Mouse (Mus musculus) heart, embryonic 13.5 days (tissue): Measurements from ENCODE around the gene Cdh23. TPM values are rescaled to one million over a fixed set of nuclear protein-coding genes. Genes with fewer than 3 reads are reported as not detected.
A peak's percentile ranks its signal among the peaks of the same experiment; 100 is the strongest.

ENCODE experiments used
- ATAC-seq: fragments of 200-750 bp; cut with Nextera tagmentation; 2 replicates; pipeline ENCODE4 v1.8.0; 2017; ENCODE audit warnings: moderate TSS enrichment; ENCODE audit not compliant: insufficient number of reproducible peaks, low FRiP score, low TSS enrichment; ENCODE audit errors: extremely low read depth
- H3K27ac ChIP-seq: fragments of 300-500 bp; sonication (generic); replicated peaks from 2 replicates; pipeline ENCODE4 v1.5.1; 2015; ENCODE audit warnings: moderate library complexity, mild to moderate bottlenecking, inconsistent platforms
- H3K27me3 ChIP-seq: fragments of 300-500 bp; sonication (generic); replicated peaks from 2 replicates; pipeline ENCODE4 v1.6.1; 2015; ENCODE audit warnings: mild to moderate bottlenecking, inconsistent platforms
- H3K36me3 ChIP-seq: fragments of 300-500 bp; sonication (generic); 2 replicates; pipeline ENCODE4 v1.6.1; 2015; ENCODE audit warnings: mild to moderate bottlenecking, inconsistent platforms
- H3K4me1 ChIP-seq: fragments of 300-500 bp; sonication (generic); 2 replicates; pipeline ENCODE4 v1.6.1; 2015; ENCODE audit warnings: inconsistent platforms
- H3K4me2 ChIP-seq: fragments of 300-500 bp; sonication (generic); 2 replicates; pipeline ENCODE4 v1.6.1; 2015; ENCODE audit warnings: inconsistent platforms, mild to moderate bottlenecking, moderate library complexity
- H3K4me3 ChIP-seq: fragments of 300-500 bp; sonication (generic); 2 replicates; pipeline ENCODE4 v1.5.1; 2015; ENCODE audit warnings: moderate library complexity, mild to moderate bottlenecking, inconsistent platforms
- H3K9ac ChIP-seq: fragments of 300-500 bp; sonication (generic); 2 replicates; pipeline ENCODE4 v1.6.1; 2015; ENCODE audit warnings: inconsistent platforms, mild to moderate bottlenecking, moderate library complexity
- H3K9me3 ChIP-seq: fragments of 300-500 bp; sonication (generic); 2 replicates; pipeline ENCODE4 v1.6.1; 2016; ENCODE audit warnings: inconsistent platforms
- WGBS: fragments of 180-500 bp; shearing (Covaris S2); methylation state at CpG from one replicate; pipeline ENCODE4 v1.1.7; 2015; ENCODE audit warnings: mixed read lengths; 5-methylcytosine and 5-hydroxymethylcytosine counted together
- polyA plus RNA-seq: library from polyadenylated mRNA; unstranded; fragments of >200 nt; fragmentation: Nextera tagmentation; extraction: Ambion mirVana; gene quantifications from 2 replicates; pipeline ENCODE4 v1.2.1, GENCODE M21; 2015

Gene Cdh23
- polyA plus RNA-seq, 1 experiment from 2014 or later: 0.27 TPM

- H3K9me3 ChIP-seq: no peaks in the 10 kb centered on the region
- no peak for ATAC-seq
- H3K4me1 ChIP-seq: peaks cover 26% of the 10 kb centered on the region
- no peak overlapping the region for H3K4me2 ChIP-seq
- no peak overlapping the region for H3K4me3 ChIP-seq
- WGBS: 77% methylated on average over 3 of the region's 3 CpGs
- no peaks in the 10 kb centered on the region for H3K36me3 ChIP-seq
- no peak overlapping the region for H3K9ac ChIP-seq
- H3K27ac ChIP-seq: no peak overlapping the region
- no peaks in the 10 kb centered on the region; the same call in 1 of the 2 replicates for H3K27me3 ChIP-seq
These were observed 121.4 kb downstream of the Cdh23 start for GRCm38 (mm10) chr10:60574851-60575250.

GRCm38 (mm10) chr10:60571491-60571890 lies 124.8 kb downstream of the Cdh23 start:
- H3K27ac ChIP-seq: no peak overlapping the region
- H3K4me2 ChIP-seq: no peak overlapping the region
- no peak; the same call in 1 of the 2 replicates for ATAC-seq
- H3K36me3 ChIP-seq: no peaks in the 10 kb centered on the region
- H3K9ac ChIP-seq: no peak overlapping the region
- H3K9me3 ChIP-seq: no peaks in the 10 kb centered on the region
- H3K27me3 ChIP-seq: peaks cover 11% of the 10 kb centered on the region
- WGBS: 76% methylated on average over 4 of the region's 4 CpGs
- H3K4me3 ChIP-seq: no peak overlapping the region
- peaks cover 14% of the 10 kb centered on the region for H3K4me1 ChIP-seq

GRCm38 (mm10) chr10:60566369-60567037 lies 129.8 kb downstream of the Cdh23 start:
- H3K4me2 ChIP-seq: peak overlapping the region; percentile 52
- no peaks in the 10 kb centered on the region for H3K36me3 ChIP-seq
- ATAC-seq: no peak
- peaks cover 39% of the 10 kb centered on the region for H3K4me1 ChIP-seq
- WGBS: 42% methylated on average over 24 of the region's 24 CpGs
- 0 out of 2 replicates have a peak overlapping the region, but pooled peaks have one; percentile 9 for H3K4me3 ChIP-seq
- 0 out of 2 replicates have a peak overlapping the region, but pooled peaks have one; percentile 20 for H3K9ac ChIP-seq
- peaks cover 18% of the 10 kb centered on the region for H3K27me3 ChIP-seq
- no peaks in the 10 kb centered on the region for H3K9me3 ChIP-seq
- no peak overlapping the region for H3K27ac ChIP-seq

- Histone ChIP-seq H3K4me2 (no peak overlapping the region), H3K9ac (0 out of 2 replicates have a peak overlapping the region, but pooled peaks have one; percentile 11), H3K4me3 (no peak overlapping the region), H3K36me3 (no peaks in the 10 kb centered on the region), H3K27me3 (peaks cover 18% of the 10 kb centered on the region), H3K4me1 (peaks cover 33% of the 10 kb centered on the region), H3K9me3 (no peaks in the 10 kb centered on the region), H3K27ac (no peak overlapping the region)
- 72% methylated on average over 6 of the region's 6 CpGs for WGBS
- no peak for ATAC-seq
These were observed 132.2 kb downstream of the Cdh23 start for GRCm38 (mm10) chr10:60564136-60564535.

GRCm38 (mm10) chr10:60562946-60563345 lies 133.3 kb downstream of the Cdh23 start:
- Histone ChIP-seq H3K9ac (peak overlapping the region; percentile 33; the same call in 1 of the 2 replicates), H3K9me3 (no peaks in the 10 kb centered on the region), H3K4me3 (no peak overlapping the region), H3K36me3 (no peaks in the 10 kb centered on the region), H3K27ac (no peak overlapping the region), H3K4me1 (peaks cover 35% of the 10 kb centered on the region), H3K4me2 (peak overlapping the region; percentile 7; the same call in 1 of the 2 replicates), H3K27me3 (peaks cover 18% of the 10 kb centered on the region)
- no peak; the same call in 1 of the 2 replicates for ATAC-seq
- 24% methylated on average over 7 of the region's 7 CpGs for WGBS

GRCm38 (mm10) chr10:60558491-60558927 lies 137.8 kb downstream of the Cdh23 start:
- Histone ChIP-seq H3K4me2 (no peak overlapping the region), H3K27me3 (no peaks in the 10 kb centered on the region), H3K27ac (no peak overlapping the region; the same call in 1 of the 2 replicates), H3K9ac (0 out of 2 replicates have a peak overlapping the region, but pooled peaks have one; percentile 10), H3K36me3 (no peaks in the 10 kb centered on the region), H3K9me3 (no peaks in the 10 kb centered on the region), H3K4me1 (peaks cover 15% of the 10 kb centered on the region), H3K4me3 (no peak overlapping the region)
- ATAC-seq: no peak
- 15% methylated on average over 9 of the region's 9 CpGs for WGBS

- ATAC-seq: no peak
- no peaks in the 10 kb centered on the region for H3K36me3 ChIP-seq
- no peak overlapping the region for H3K9ac ChIP-seq
- H3K27ac ChIP-seq: no peak overlapping the region
- H3K4me2 ChIP-seq: no peak overlapping the region
- 62% methylated on average over 4 of the region's 4 CpGs for WGBS
- no peaks in the 10 kb centered on the region for H3K27me3 ChIP-seq
- H3K4me3 ChIP-seq: no peak overlapping the region
- H3K4me1 ChIP-seq: no peaks in the 10 kb centered on the region
- H3K9me3 ChIP-seq: no peaks in the 10 kb centered on the region
These were observed 143.2 kb downstream of the Cdh23 start for GRCm38 (mm10) chr10:60552951-60553635.

GRCm38 (mm10) chr10:60539164-60539914 lies 157.0 kb downstream of the Cdh23 start:
- Histone ChIP-seq H3K9me3 (peaks cover 8% of the 10 kb centered on the region; the same call in 1 of the 2 replicates), H3K4me2 (no peak overlapping the region), H3K4me3 (no peak overlapping the region), H3K4me1 (no peaks in the 10 kb centered on the region), H3K27ac (no peak overlapping the region), H3K27me3 (peaks cover 3% of the 10 kb centered on the region; the same call in 1 of the 2 replicates), H3K36me3 (no peaks in the 10 kb centered on the region), H3K9ac (no peak overlapping the region)
- ATAC-seq: no peak
- WGBS: 71% methylated on average over 18 of the region's 18 CpGs

- H3K9me3 ChIP-seq: no peaks in the 10 kb centered on the region
- H3K27ac ChIP-seq: no peak overlapping the region
- no peaks in the 10 kb centered on the region for H3K36me3 ChIP-seq
- peak overlapping the region; percentile 50 for H3K4me2 ChIP-seq
- ATAC-seq: no peak
- no peaks in the 10 kb centered on the region for H3K4me1 ChIP-seq
- H3K9ac ChIP-seq: no peak overlapping the region
- no peak overlapping the region for H3K4me3 ChIP-seq
- WGBS: 9% methylated on average over 14 of the region's 14 CpGs
- H3K27me3 ChIP-seq: peaks cover 6% of the 10 kb centered on the region; the same call in 1 of the 2 replicates
These were observed 160.0 kb downstream of the Cdh23 start for GRCm38 (mm10) chr10:60536098-60536811.

GRCm38 (mm10) chr10:60532502-60532901 lies 163.8 kb downstream of the Cdh23 start:
- Histone ChIP-seq H3K27ac (no peak overlapping the region), H3K9me3 (no peaks in the 10 kb centered on the region), H3K27me3 (peaks cover 26% of the 10 kb centered on the region), H3K36me3 (no peaks in the 10 kb centered on the region), H3K4me2 (no peak overlapping the region), H3K4me3 (no peak overlapping the region), H3K4me1 (no peaks in the 10 kb centered on the region), H3K9ac (no peak overlapping the region)
- ATAC-seq: no peak
- 64% methylated on average over 4 of the region's 4 CpGs for WGBS
